Mouse (Mus musculus) limb, embryonic 10.5 days (tissue): ENCODE results near the gene Commd1. TPM values are rescaled to one million over a fixed set of nuclear protein-coding genes. Genes with fewer than 3 reads are reported as not detected.

Experiments
- DNase-seq: peaks from one replicate; pipeline ENCODE4 v3.0.0-alpha.2; 2017; ENCODE audit warnings: low spot score
- H3K27ac ChIP-seq: fragments of 300-500 bp; sonication (generic); 2 replicates; pipeline ENCODE4 v1.5.1; 2016; ENCODE audit warnings: mild to moderate bottlenecking
- H3K27me3 ChIP-seq: fragments of 300-500 bp; sonication (generic); 2 replicates; pipeline ENCODE4 v1.6.1; 2016; ENCODE audit warnings: low read depth, mild to moderate bottlenecking; ENCODE audit not compliant: poor library complexity, severe bottlenecking
- H3K36me3 ChIP-seq: fragments of 300-500 bp; sonication (generic); 2 replicates; pipeline ENCODE4 v1.6.1; 2016; ENCODE audit warnings: mild to moderate bottlenecking, moderate library complexity
- H3K4me1 ChIP-seq: fragments of 300-500 bp; sonication (generic); 2 replicates; pipeline ENCODE4 v1.6.1; 2016
- H3K4me3 ChIP-seq: fragments of 300-500 bp; sonication (generic); 2 replicates; pipeline ENCODE4 v1.5.1; 2016; ENCODE audit warnings: mild to moderate bottlenecking, moderate library complexity
- H3K9me3 ChIP-seq: fragments of 300-500 bp; sonication (generic); replicated peaks from 2 replicates; pipeline ENCODE4 v1.6.1; 2016; ENCODE audit warnings: mild to moderate bottlenecking
- whole genome bisulfite sequencing: fragments of 180-500 bp; shearing (Covaris S2); methylation state at CpG from one replicate; pipeline ENCODE4 v1.1.7; 2016; 5-methylcytosine and 5-hydroxymethylcytosine counted together
- polyA plus RNA-seq: library from polyadenylated mRNA; unstranded; fragments of >200 nt; fragmentation: Nextera tagmentation; extraction: Ambion mirVana; gene quantifications from 2 replicates; pipeline ENCODE4 v1.2.1, GENCODE M21; 2016

Commd1 gene
- polyA plus RNA-seq, 1 experiment from 2014 or later: 399 TPM

DNA sequence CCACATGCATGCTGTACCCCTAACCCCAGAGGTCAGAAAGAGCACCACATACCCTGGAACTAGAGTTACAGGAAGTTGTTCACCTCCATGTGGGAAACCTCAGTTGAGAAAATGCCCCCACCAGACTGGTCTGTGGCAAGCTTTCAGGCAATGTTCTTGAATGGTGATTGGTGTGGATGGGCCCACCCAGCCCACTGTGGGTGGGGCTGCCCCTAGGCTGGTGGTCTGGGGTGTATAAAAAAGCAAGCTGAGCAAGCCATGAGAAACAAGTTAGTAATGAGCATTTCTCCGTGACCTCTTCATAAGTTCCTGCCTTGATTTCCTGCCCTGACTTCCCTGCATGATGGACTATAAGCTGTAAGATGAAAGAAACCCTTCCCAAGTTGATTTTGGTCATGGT is 20.1 kb downstream of the Commd1 start:
- no peaks in the 10 kb centered on the region for H3K4me1 ChIP-seq
- 84% methylated on average over 1 of the region's 1 CpGs for WGBS
- no peak overlapping the region for H3K4me3 ChIP-seq
- H3K36me3 ChIP-seq: peaks cover 10% of the 10 kb centered on the region
- DNase-seq: no peak
- H3K27me3 ChIP-seq: no peaks in the 10 kb centered on the region
- H3K9me3 ChIP-seq: no peaks in the 10 kb centered on the region
- H3K27ac ChIP-seq: no peak overlapping the region

GRCm38 (mm10) chr11:22957791-22958374 is 24.3 kb downstream of the Commd1 start:
- Histone ChIP-seq H3K4me1 (no peaks in the 10 kb centered on the region), H3K4me3 (no peak overlapping the region), H3K9me3 (no peaks in the 10 kb centered on the region), H3K27ac (no peak overlapping the region), H3K27me3 (no peaks in the 10 kb centered on the region), H3K36me3 (peaks cover 21% of the 10 kb centered on the region)
- 89% methylated on average over 4 of the region's 4 CpGs for WGBS
- no peak for DNase-seq

GRCm38 (mm10) chr11:22956830-22957229 is 25.4 kb downstream of the Commd1 start:
- no peaks in the 10 kb centered on the region for H3K4me1 ChIP-seq
- peaks cover 28% of the 10 kb centered on the region for H3K36me3 ChIP-seq
- no peak for DNase-seq
- WGBS: 69% methylated on average over 4 of the region's 4 CpGs
- H3K27me3 ChIP-seq: no peaks in the 10 kb centered on the region
- H3K27ac ChIP-seq: no peak overlapping the region
- H3K4me3 ChIP-seq: no peak overlapping the region
- H3K9me3 ChIP-seq: no peaks in the 10 kb centered on the region

DNA sequence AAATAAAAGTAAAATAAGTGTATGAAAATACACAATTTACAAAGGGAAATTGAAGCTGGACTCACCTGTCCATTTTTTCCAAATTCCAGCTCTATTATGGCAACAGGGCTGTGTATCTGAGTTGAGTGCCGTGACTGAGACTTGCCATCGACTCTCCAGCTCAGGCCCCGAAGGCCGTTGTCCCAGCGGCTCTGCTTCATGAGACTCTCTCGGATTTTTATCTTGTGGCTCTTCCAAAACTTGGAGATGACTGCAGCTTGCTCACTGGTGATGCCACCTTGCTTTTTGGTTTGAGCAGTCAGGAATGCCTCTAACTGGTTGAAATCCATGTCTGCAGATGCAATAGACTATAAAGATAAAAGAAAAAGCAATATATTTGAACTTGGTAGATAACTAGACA is 25.8 kb downstream of the Commd1 start:
- no peak overlapping the region for H3K4me3 ChIP-seq
- DNase-seq: no peak
- peaks cover 28% of the 10 kb centered on the region for H3K36me3 ChIP-seq
- WGBS: 96% methylated on average over 6 of the region's 6 CpGs
- no peaks in the 10 kb centered on the region for H3K4me1 ChIP-seq
- no peaks in the 10 kb centered on the region for H3K27me3 ChIP-seq
- H3K9me3 ChIP-seq: no peaks in the 10 kb centered on the region
- no peak overlapping the region for H3K27ac ChIP-seq

- 91% methylated on average over 7 of the region's 7 CpGs for WGBS
- no peak for DNase-seq
- H3K27me3 ChIP-seq: no peaks in the 10 kb centered on the region
- no peaks in the 10 kb centered on the region for H3K9me3 ChIP-seq
- peaks cover 26% of the 10 kb centered on the region for H3K36me3 ChIP-seq
- H3K4me3 ChIP-seq: no peak overlapping the region
- no peak overlapping the region for H3K27ac ChIP-seq
- H3K4me1 ChIP-seq: no peaks in the 10 kb centered on the region
Observed at GRCm38 (mm10) chr11:22952668-22953067, 29.5 kb downstream of the Commd1 start.

GRCm38 (mm10) chr11:22950131-22950530 is 32.1 kb downstream of the Commd1 start:
- H3K4me1 ChIP-seq: no peaks in the 10 kb centered on the region
- WGBS: 92% methylated on average over 6 of the region's 6 CpGs

GRCm38 (mm10) chr11:22949101-22949500 is 33.1 kb downstream of the Commd1 start:
- H3K27me3 ChIP-seq: no peaks in the 10 kb centered on the region
- H3K36me3 ChIP-seq: peaks cover 9% of the 10 kb centered on the region; the same call in 1 of the 2 replicates
- WGBS: 89% methylated on average over 1 of the region's 1 CpGs
- no peak overlapping the region for H3K27ac ChIP-seq
- DNase-seq: no peak
- H3K4me1 ChIP-seq: no peaks in the 10 kb centered on the region
- no peak overlapping the region for H3K4me3 ChIP-seq
- H3K9me3 ChIP-seq: no peaks in the 10 kb centered on the region

More at GRCm38 (mm10) chr11:22950131-22950530, 32.1 kb downstream of the Commd1 start:
- DNase-seq: no peak
- no peaks in the 10 kb centered on the region for H3K27me3 ChIP-seq
- H3K27ac ChIP-seq: no peak overlapping the region
- no peak overlapping the region for H3K4me3 ChIP-seq
- no peaks in the 10 kb centered on the region for H3K9me3 ChIP-seq
- H3K36me3 ChIP-seq: peaks cover 12% of the 10 kb centered on the region; the same call in 1 of the 2 replicates

- no peaks in the 10 kb centered on the region for H3K9me3 ChIP-seq
- H3K27me3 ChIP-seq: no peaks in the 10 kb centered on the region
- DNase-seq: no peak
- H3K36me3 ChIP-seq: no peaks in the 10 kb centered on the region
- H3K4me3 ChIP-seq: no peak overlapping the region
- no peak overlapping the region for H3K27ac ChIP-seq
- 81% methylated on average over 2 of the region's 2 CpGs for WGBS
- H3K4me1 ChIP-seq: no peaks in the 10 kb centered on the region
Observed at GRCm38 (mm10) chr11:22938983-22939382, 43.2 kb downstream of the Commd1 start.

DNA sequence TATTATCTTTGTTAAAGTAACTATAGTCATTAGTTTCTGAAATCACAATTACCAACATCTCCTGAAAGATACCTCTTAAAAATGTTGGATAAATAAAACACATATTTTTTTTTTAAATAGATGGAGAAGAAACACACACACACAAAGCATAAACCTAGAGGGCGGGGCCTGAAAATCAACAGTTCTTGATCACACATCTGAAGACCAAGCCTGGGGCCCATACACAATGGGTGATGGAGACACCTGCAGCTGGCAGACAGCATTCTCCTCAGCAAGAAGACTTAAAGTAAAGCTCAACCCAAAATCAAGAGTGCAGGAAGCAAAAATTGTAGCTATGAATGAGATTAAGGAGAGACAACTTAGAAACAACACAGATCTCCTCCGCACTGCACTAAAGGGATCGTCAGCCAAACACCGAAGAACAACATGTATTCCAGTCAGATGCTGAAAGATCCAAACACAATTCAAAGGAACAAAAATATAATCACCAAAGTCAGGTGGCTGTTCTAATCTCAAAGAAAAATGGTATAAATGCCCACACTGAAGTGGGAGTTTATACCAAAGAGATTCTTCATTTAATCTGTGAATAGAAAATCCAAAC is 44.4 kb downstream of the Commd1 start:
- no peak overlapping the region for H3K27ac ChIP-seq
- DNase-seq: no peak
- H3K9me3 ChIP-seq: no peaks in the 10 kb centered on the region
- 93% methylated on average over 4 of the region's 4 CpGs for WGBS
- H3K36me3 ChIP-seq: no peaks in the 10 kb centered on the region
- no peak overlapping the region for H3K4me3 ChIP-seq
- no peaks in the 10 kb centered on the region for H3K27me3 ChIP-seq
- H3K4me1 ChIP-seq: no peaks in the 10 kb centered on the region

- WGBS: 69% methylated on average over 5 of the region's 5 CpGs
- H3K4me1 ChIP-seq: no peaks in the 10 kb centered on the region
- H3K27me3 ChIP-seq: no peaks in the 10 kb centered on the region
- H3K4me3 ChIP-seq: no peak overlapping the region
- DNase-seq: no peak
- no peaks in the 10 kb centered on the region for H3K36me3 ChIP-seq
- no peak overlapping the region for H3K27ac ChIP-seq
- no peaks in the 10 kb centered on the region for H3K9me3 ChIP-seq
Observed at GRCm38 (mm10) chr11:22936446-22937125, 45.6 kb downstream of the Commd1 start.

GRCm38 (mm10) chr11:22932167-22932566 is 50.0 kb downstream of the Commd1 start:
- H3K4me1 ChIP-seq: peaks cover 3% of the 10 kb centered on the region; the same call in 1 of the 2 replicates
- H3K4me3 ChIP-seq: no peak overlapping the region
- no peak for DNase-seq
- no peaks in the 10 kb centered on the region for H3K27me3 ChIP-seq
- no peaks in the 10 kb centered on the region for H3K9me3 ChIP-seq
- no peak overlapping the region for H3K27ac ChIP-seq
- H3K36me3 ChIP-seq: peaks cover 4% of the 10 kb centered on the region

- WGBS: 93% methylated on average over 2 of the region's 2 CpGs
- Histone ChIP-seq H3K27me3 (no peaks in the 10 kb centered on the region), H3K9me3 (no peaks in the 10 kb centered on the region), H3K36me3 (peaks cover 4% of the 10 kb centered on the region), H3K27ac (no peak overlapping the region), H3K4me3 (no peak overlapping the region), H3K4me1 (peaks cover 3% of the 10 kb centered on the region; the same call in 1 of the 2 replicates)
- DNase-seq: no peak
Observed at GRCm38 (mm10) chr11:22931320-22931905, 50.8 kb downstream of the Commd1 start.

DNA sequence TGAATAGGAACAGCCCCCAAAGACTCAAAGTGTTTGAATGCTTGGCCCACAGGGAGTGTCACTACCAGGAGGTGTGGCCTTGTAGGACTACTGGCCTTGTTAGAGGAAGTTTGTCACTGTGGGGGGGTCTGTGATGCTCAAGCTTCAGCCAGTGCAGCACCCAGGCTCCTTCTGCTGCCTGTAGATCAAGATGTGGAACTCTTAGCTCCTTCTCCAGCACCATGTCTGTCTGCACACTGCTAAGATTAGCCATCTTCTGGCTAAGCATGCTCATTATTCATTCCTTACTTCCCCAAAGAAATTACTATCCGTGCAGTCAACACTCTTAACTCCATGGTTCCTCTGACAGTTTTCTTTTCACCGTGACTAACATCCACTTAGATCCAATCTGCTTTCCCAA is 52.1 kb downstream of the Commd1 start:
- Histone ChIP-seq H3K9me3 (no peaks in the 10 kb centered on the region), H3K27ac (no peak overlapping the region), H3K4me1 (peaks cover 3% of the 10 kb centered on the region; the same call in 1 of the 2 replicates), H3K36me3 (peaks cover 4% of the 10 kb centered on the region), H3K27me3 (no peaks in the 10 kb centered on the region), H3K4me3 (no peak overlapping the region)
- 88% methylated on average over 2 of the region's 2 CpGs for WGBS
- no peak for DNase-seq
